In genomic region chr1:104993905-104994611, GRCm38 (mm10) we compare ENCODE assay signal across 8 mouse cellular contexts.
DNase-seq lines count a peak whose midpoint lies in the region; ATAC-seq and TF ChIP-seq lines count a peak whose summit lies in the region.

No protein-coding gene starts in this region.

- intact Hi-C loops in left cerebral cortex, postnatal 4 days (cut with DNase I) = no loop called here

- H3K27ac ChIP-seq in forebrain, embryonic 15.5 days (replicated peaks) = no peak overlapping the region
- no peak overlapping the region for H3K27ac ChIP-seq in intestine, postnatal 0 days (ENCODE audit: low read depth, low read length)
- no peak overlapping the region for H3K27ac ChIP-seq in liver, postnatal 0 days (ENCODE audit: low read depth)
- H3K27ac ChIP-seq in stomach, embryonic 14.5 days (ENCODE audit: low read length) = no peak overlapping the region

- no peaks in the 10 kb centered on the region for H3K9me3 ChIP-seq in E14TG2a.4 (ENCODE audit: low read length)
- no peaks in the 10 kb centered on the region for H3K9me3 ChIP-seq in forebrain, embryonic 15.5 days
- H3K9me3 ChIP-seq in intestine, postnatal 0 days (ENCODE audit: control insufficient read depth) = no peaks in the 10 kb centered on the region
- no peaks in the 10 kb centered on the region for H3K9me3 ChIP-seq in liver, postnatal 0 days (ENCODE audit: low read length)
- H3K9me3 ChIP-seq in stomach, embryonic 14.5 days (ENCODE audit: control insufficient read depth, low read depth, low read length) = no peaks in the 10 kb centered on the region

- TF ChIP-seq CTCF in E14TG2a.4 (conservative IDR thresholded peaks at IDR 0.05; ENCODE audit: low read length) = no peak
- no peak for TF ChIP-seq CTCF in intestine, postnatal 0 days (IDR thresholded peaks at IDR 0.05; ENCODE audit: low read depth)
- TF ChIP-seq CTCF in liver, postnatal 0 days (IDR thresholded peaks at IDR 0.05; ENCODE audit: low read depth) = no peak

- DNase-seq in ZHBTc4 (ENCODE audit: low read depth, low spot score) = peak; percentile 36
- DNase-seq in liver, postnatal 0 days = peak; percentile 23
- no peak for DNase-seq in left cerebral cortex, postnatal 4 days
- DNase-seq in thymus, postnatal 0 days (ENCODE audit: low spot score) = no peak

- H3K4me2 ChIP-seq in forebrain, embryonic 15.5 days (replicated peaks) = peak overlapping the region; percentile 88
- peak overlapping the region; percentile 78 for H3K4me2 ChIP-seq in intestine, postnatal 0 days (replicated peaks; ENCODE audit: low read depth)
- H3K4me2 ChIP-seq in liver, postnatal 0 days (ENCODE audit: low read depth, low read length) = peak overlapping the region; percentile 67
- peak overlapping the region; percentile 86 for H3K4me2 ChIP-seq in stomach, embryonic 14.5 days (replicated peaks; ENCODE audit: low read depth, low read length)

- H3K4me1 ChIP-seq in E14TG2a.4 (replicated peaks; ENCODE audit: low read depth, low read length) = peaks cover 6% of the 10 kb centered on the region; the same call in 1 of the 2 replicates
- H3K4me1 ChIP-seq in forebrain, embryonic 15.5 days = peaks cover 8% of the 10 kb centered on the region
- no peaks in the 10 kb centered on the region for H3K4me1 ChIP-seq in intestine, postnatal 0 days (replicated peaks; ENCODE audit: control insufficient read depth, insufficient read depth, low read length)
- 0 out of 2 replicates have a peak, but pooled peaks cover 5% of the 10 kb centered on the region for H3K4me1 ChIP-seq in liver, postnatal 0 days (ENCODE audit: insufficient read depth)
- H3K4me1 ChIP-seq in stomach, embryonic 14.5 days (ENCODE audit: control insufficient read depth, insufficient read depth, low read length) = no peaks in the 10 kb centered on the region

- H3K4me3 ChIP-seq in E14TG2a.4 (replicated peaks; ENCODE audit: low read length) = peak overlapping the region; percentile 75
- peak overlapping the region; percentile 49 for H3K4me3 ChIP-seq in forebrain, embryonic 15.5 days
- H3K4me3 ChIP-seq in intestine, postnatal 0 days (ENCODE audit: low read depth, low read length) = peak overlapping the region; percentile 37
- H3K4me3 ChIP-seq in liver, postnatal 0 days (ENCODE audit: low read depth, low read length) = peak overlapping the region; percentile 24
- peak overlapping the region; percentile 38 for H3K4me3 ChIP-seq in stomach, embryonic 14.5 days (ENCODE audit: low read depth, low read length)

- ATAC-seq in forebrain, embryonic 15.5 days (replicated peaks) = peak; percentile 88
- peak; percentile 57; the same call in 1 of the 2 replicates for ATAC-seq in intestine, postnatal 0 days
- peak; percentile 56 for ATAC-seq in liver, postnatal 0 days
- peak; percentile 84 for ATAC-seq in stomach, embryonic 14.5 days (ENCODE audit: insufficient number of reproducible peaks, insufficient read depth, low FRiP score, low read depth)

- H3K36me3 ChIP-seq in E14TG2a.4 (ENCODE audit: insufficient read depth, low read length) = no peaks in the 10 kb centered on the region
- no peaks in the 10 kb centered on the region for H3K36me3 ChIP-seq in forebrain, embryonic 15.5 days
- H3K36me3 ChIP-seq in intestine, postnatal 0 days (ENCODE audit: control insufficient read depth, insufficient read depth) = no peaks in the 10 kb centered on the region
- H3K36me3 ChIP-seq in liver, postnatal 0 days (replicated peaks; ENCODE audit: insufficient read depth, low read length) = no peaks in the 10 kb centered on the region
- no peaks in the 10 kb centered on the region for H3K36me3 ChIP-seq in stomach, embryonic 14.5 days (ENCODE audit: control insufficient read depth, insufficient read depth, low read length)

- peaks cover 17% of the 10 kb centered on the region for H3K27me3 ChIP-seq in E14TG2a.4 (ENCODE audit: insufficient read depth, low read length)
- no peaks in the 10 kb centered on the region for H3K27me3 ChIP-seq in forebrain, embryonic 15.5 days
- H3K27me3 ChIP-seq in intestine, postnatal 0 days (replicated peaks; ENCODE audit: control insufficient read depth, insufficient read depth, low read length) = no peaks in the 10 kb centered on the region
- no peaks in the 10 kb centered on the region for H3K27me3 ChIP-seq in liver, postnatal 0 days (ENCODE audit: insufficient read depth, low read length)
- H3K27me3 ChIP-seq in stomach, embryonic 14.5 days (ENCODE audit: control insufficient read depth, insufficient read depth, low read length) = no peaks in the 10 kb centered on the region

- TF ChIP-seq EP300 in liver, postnatal 0 days (IDR thresholded peaks at IDR 0.05; ENCODE audit: low read depth) = no peak

- H3K9ac ChIP-seq in forebrain, embryonic 15.5 days (replicated peaks) = peak overlapping the region; percentile 60
- H3K9ac ChIP-seq in intestine, postnatal 0 days (ENCODE audit: low read depth, low read length) = peak overlapping the region; percentile 45; the same call in 1 of the 2 replicates
- H3K9ac ChIP-seq in liver, postnatal 0 days (replicated peaks) = no peak overlapping the region
- H3K9ac ChIP-seq in stomach, embryonic 14.5 days (replicated peaks; ENCODE audit: low read depth, low read length) = peak overlapping the region; percentile 25; the same call in 1 of the 2 replicates

- 22% methylated on average over 51 of the region's 51 CpGs for WGBS in forebrain, embryonic 15.5 days
- 9% methylated on average over 51 of the region's 51 CpGs for WGBS in intestine, postnatal 0 days
- 9% methylated on average over 51 of the region's 51 CpGs for WGBS in liver, postnatal 0 days (ENCODE audit: insufficient replicate concordance)
- WGBS in stomach, embryonic 14.5 days = 10% methylated on average over 51 of the region's 51 CpGs

Comparison
In these comparisons a context has a peak if more than half of its experiments do, and no peak if none do; other contexts are left out.
1. H3K4me3 ChIP-seq: peak in every context shown above with its lines; median percentile 75 in E14TG2a.4; 49 in forebrain, embryonic 15.5 days; 38 in stomach, embryonic 14.5 days; 37 in intestine, postnatal 0 days; 24 in liver, postnatal 0 days.
2. DNase-seq: peak in ZHBTc4 (single experiment) and liver, postnatal 0 days (single experiment); none in left cerebral cortex, postnatal 4 days (single experiment) and thymus, postnatal 0 days (single experiment).
3. Peak in every context shown above with its lines, with median percentiles within 50 percentile points of each other: ATAC-seq and H3K4me2 ChIP-seq.